Comparison of ENCODE assay signal across 10 mouse cellular contexts in the genomic region with DNA sequence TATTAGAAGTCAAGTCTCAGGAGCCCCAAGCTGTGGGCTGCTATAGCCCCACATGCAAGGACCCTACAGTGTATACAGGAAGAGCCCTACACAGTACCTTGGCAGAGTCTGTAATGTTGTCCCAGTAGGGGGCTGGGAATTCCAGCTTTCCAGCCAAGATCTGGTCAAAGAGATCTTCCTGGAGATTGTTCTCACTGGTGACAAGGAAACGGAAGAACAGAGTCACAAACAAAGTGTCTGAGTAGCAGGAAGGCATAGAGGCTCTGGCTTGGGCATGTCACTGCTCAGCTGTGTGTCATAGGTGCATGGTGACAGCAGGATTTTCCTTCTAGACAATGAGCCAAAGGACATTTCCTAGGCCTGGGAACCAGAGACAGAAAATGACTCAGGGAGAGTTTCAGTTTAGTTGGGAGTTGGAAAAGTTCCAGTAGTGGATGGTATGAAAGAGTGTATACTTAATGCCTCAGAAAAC.
DNase-seq lines count a peak whose midpoint lies in the region; ATAC-seq and TF ChIP-seq lines count a peak whose summit lies in the region.
"Had no signal": no experiment of that assay in that cellular context is flagged by ENCODE, and none has a peak within 500 bp of the region (broad histone marks: within the 10 kb centered on the region; RNA-seq: fewer than 3 reads in every experiment).

No protein-coding gene starts in this region.

- H3K27me3 ChIP-seq in heart, embryonic 13.5 days (replicated peaks), result no peaks in the 10 kb centered on the region
- H3K27me3 ChIP-seq: limb, embryonic 13.5 days had no signal

- WGBS in heart, embryonic 13.5 days, result 24% methylated on average over 1 of the region's 1 CpGs

- ATAC-seq in heart, embryonic 13.5 days (ENCODE audit: extremely low read depth, insufficient number of reproducible peaks, low FRiP score, low TSS enrichment), result peak; percentile 24; the same call in 1 of the 2 replicates

- H3K4me2 ChIP-seq in heart, embryonic 13.5 days, result no peak overlapping the region
- H3K4me2 ChIP-seq: limb, embryonic 13.5 days had no signal

- H3K27ac ChIP-seq in gastrocnemius, adult 2 months, result peak overlapping the region; percentile 40; the same call in 1 of the 2 replicates
- H3K27ac ChIP-seq in heart, embryonic 13.5 days (replicated peaks), result peak overlapping the region; percentile 44
- H3K27ac ChIP-seq: limb, embryonic 13.5 days had no signal

- H3K9ac ChIP-seq in heart, embryonic 13.5 days, result no peak overlapping the region
- H3K9ac ChIP-seq: limb, embryonic 13.5 days had no signal

- no peak overlapping the region for H3K4me3 ChIP-seq in gastrocnemius, adult 2 months
- no peak overlapping the region for H3K4me3 ChIP-seq in heart, embryonic 13.5 days
- H3K4me3 ChIP-seq: limb, embryonic 13.5 days had no signal

- DNase-seq in gastrocnemius, adult 2 months, result no peak
- DNase-seq in gastrocnemius, postnatal 10 days, result no peak
- peak; percentile 36 for DNase-seq in adrenal gland, postnatal 10 days
- peak; percentile 59 to 80 for DNase-seq in kidney, postnatal 36 days
- no peak for DNase-seq in spleen, postnatal 14 days (ENCODE audit: low spot score in 2 of 2)
- no peak for DNase-seq in left cerebral cortex, adult 18-20 months (ENCODE audit: low spot score in 2 of 2)
- no peak for DNase-seq in c-Kit-positive CD71-positive TER-119-positive erythroid progenitor cells, embryonic 14.5 days (ENCODE audit: low spot score)
- DNase-seq: gastrocnemius, postnatal 36 days had no signal

- no peak for TF ChIP-seq CTCF in gastrocnemius, adult 2 months (IDR thresholded peaks at IDR 0.05)

- intact Hi-C loops in gastrocnemius, adult 2 months (cut with DNase I), result loop anchor here (10.0 kb wide), 1 partner anchor 181 kb away; no protein-coding TSS in a partner anchor

- peaks cover 36% of the 10 kb centered on the region for H3K4me1 ChIP-seq in heart, embryonic 13.5 days

- no peaks in the 10 kb centered on the region for H3K9me3 ChIP-seq in heart, embryonic 13.5 days
- H3K9me3 ChIP-seq: limb, embryonic 13.5 days had no signal

- no peaks in the 10 kb centered on the region for H3K36me3 ChIP-seq in heart, embryonic 13.5 days
- H3K36me3 ChIP-seq: limb, embryonic 13.5 days had no signal

Comparison
In these comparisons a context has a peak if more than half of its experiments do, and no peak if none do; other contexts are left out.
1. DNase-seq: peak in adrenal gland, postnatal 10 days (single experiment) and kidney, postnatal 36 days (2 of 2); none in gastrocnemius, adult 2 months (single experiment), gastrocnemius, postnatal 10 days (single experiment), spleen, postnatal 14 days (0 of 2), left cerebral cortex, adult 18-20 months (0 of 2) and c-Kit-positive CD71-positive TER-119-positive erythroid progenitor cells, embryonic 14.5 days (single experiment).